Mouse (Mus musculus): ENCODE measurements around the gene Pfas. TPM values are rescaled to one million over a fixed set of nuclear protein-coding genes. Genes with fewer than 3 reads are reported as not detected.
"Not testable (repeated sequence)": the region's sequence is repeated elsewhere in the genome, so short reads cannot be mapped to it uniquely, and the experiment has no call there.

Pfas gene
- polyA plus RNA-seq, 1 experiment from 2014 or later: 25.7 TPM

GRCm38 (mm10) chr11:68946806-68947440 is 61.3 kb downstream of the Pfas start:
- no peaks in the 10 kb centered on the region for H3K36me3 ChIP-seq
- H3K4me2 ChIP-seq (replicated peaks): peak overlapping the region; percentile 50
- peak overlapping the region; percentile 74 for H3K27ac ChIP-seq
- peak; percentile 75 for ATAC-seq
- peak overlapping the region; percentile 41 for H3K4me3 ChIP-seq (replicated peaks)
- no peaks in the 10 kb centered on the region for H3K9me3 ChIP-seq
- H3K27me3 ChIP-seq: peaks cover 27% of the 10 kb centered on the region
- WGBS: 13% methylated on average over 16 of the region's 16 CpGs
- H3K9ac ChIP-seq (replicated peaks): peak overlapping the region; percentile 57
- 0 out of 2 replicates have a peak, but pooled peaks cover 8% of the 10 kb centered on the region for H3K4me1 ChIP-seq (replicated peaks)

- Histone ChIP-seq H3K4me2 (replicated peaks) (peak overlapping the region; percentile 50), H3K4me3 (replicated peaks) (peak overlapping the region; percentile 41)
- WGBS: 93% methylated on average over 4 of the region's 4 CpGs
These were observed 62.3 kb downstream of the Pfas start for GRCm38 (mm10) chr11:68946001-68946400.

GRCm38 (mm10) chr11:68945245-68945644 is 63.0 kb downstream of the Pfas start:
- WGBS: 71% methylated on average over 2 of the region's 2 CpGs
- no peaks in the 10 kb centered on the region for H3K36me3 ChIP-seq
- H3K4me1 ChIP-seq (replicated peaks): peaks cover 13% of the 10 kb centered on the region
- H3K9ac ChIP-seq (replicated peaks): no peak overlapping the region
- ATAC-seq: no peak
- H3K27me3 ChIP-seq: 0 out of 2 replicates have a peak, but pooled peaks cover 15% of the 10 kb centered on the region
- H3K4me2 ChIP-seq (replicated peaks): no peak overlapping the region
- no peak overlapping the region for H3K4me3 ChIP-seq (replicated peaks)
- H3K27ac ChIP-seq: no peak overlapping the region
- no peaks in the 10 kb centered on the region for H3K9me3 ChIP-seq

More at GRCm38 (mm10) chr11:68946001-68946400, 62.3 kb downstream of the Pfas start:
- H3K27me3 ChIP-seq: peaks cover 18% of the 10 kb centered on the region; the same call in 1 of the 2 replicates
- H3K9me3 ChIP-seq: no peaks in the 10 kb centered on the region
- no peak overlapping the region for H3K9ac ChIP-seq (replicated peaks)
- ATAC-seq: no peak
- H3K27ac ChIP-seq: no peak overlapping the region
- no peaks in the 10 kb centered on the region for H3K36me3 ChIP-seq
- H3K4me1 ChIP-seq (replicated peaks): 0 out of 2 replicates have a peak, but pooled peaks cover 8% of the 10 kb centered on the region

GRCm38 (mm10) chr11:68942731-68943130 is 65.5 kb downstream of the Pfas start:
- ATAC-seq: no peak
- Histone ChIP-seq H3K4me1 (replicated peaks) (peaks cover 20% of the 10 kb centered on the region), H3K27ac (no peak overlapping the region), H3K4me2 (replicated peaks) (no peak overlapping the region), H3K27me3 (0 out of 2 replicates have a peak, but pooled peaks cover 14% of the 10 kb centered on the region), H3K36me3 (no peaks in the 10 kb centered on the region), H3K9me3 (no peaks in the 10 kb centered on the region), H3K9ac (replicated peaks) (no peak overlapping the region), H3K4me3 (replicated peaks) (no peak overlapping the region)
- WGBS: 91% methylated on average over 8 of the region's 8 CpGs

GRCm38 (mm10) chr11:68940516-68940915 is 67.7 kb downstream of the Pfas start:
- Histone ChIP-seq H3K36me3 (no peaks in the 10 kb centered on the region), H3K4me1 (replicated peaks) (peaks cover 12% of the 10 kb centered on the region), H3K27me3 (no peaks in the 10 kb centered on the region), H3K4me3 (replicated peaks) (peak overlapping the region; percentile 50), H3K9ac (replicated peaks) (peak overlapping the region; percentile 68), H3K27ac (no peak overlapping the region), H3K4me2 (replicated peaks) (peak overlapping the region; percentile 64), H3K9me3 (no peaks in the 10 kb centered on the region)
- ATAC-seq: no peak
- WGBS: 61% methylated on average over 4 of the region's 4 CpGs

- ATAC-seq: peak; percentile 100
- H3K4me3 ChIP-seq (replicated peaks): peak overlapping the region; percentile 50
- peak overlapping the region; percentile 68 for H3K9ac ChIP-seq (replicated peaks)
- peak overlapping the region; percentile 64 for H3K4me2 ChIP-seq (replicated peaks)
- peaks cover 12% of the 10 kb centered on the region for H3K4me1 ChIP-seq (replicated peaks)
- 3% methylated on average over 16 of the region's 16 CpGs for whole genome bisulfite sequencing
- H3K27me3 ChIP-seq: no peaks in the 10 kb centered on the region
- H3K36me3 ChIP-seq: no peaks in the 10 kb centered on the region
- H3K27ac ChIP-seq: peak overlapping the region; percentile 79
- no peaks in the 10 kb centered on the region for H3K9me3 ChIP-seq
These were observed 68.6 kb downstream of the Pfas start for GRCm38 (mm10) chr11:68939451-68940304.

- H3K4me1 ChIP-seq (replicated peaks): peaks cover 15% of the 10 kb centered on the region
- not testable (repeated sequence) for H3K36me3 ChIP-seq; H3K27me3 ChIP-seq; H3K4me2 ChIP-seq (replicated peaks); H3K4me3 ChIP-seq (replicated peaks); H3K27ac ChIP-seq; H3K9me3 ChIP-seq; H3K9ac ChIP-seq (replicated peaks); ATAC-seq
- WGBS: 90% methylated on average over 4 of the region's 4 CpGs
These were observed 71.3 kb downstream of the Pfas start for GRCm38 (mm10) chr11:68936951-68937350.

Small RNA genes within 50 kb of the gene (microRNA-seq; reads per million reads assigned to microRNA genes)
- gene Mir3062: 12.6 reads per million, percentile 30 among the genes with 10 or more reads in this experiment

Other genes starting within 250 kb of the Pfas start
- 79.9 and 80.8 TPM in 2 replicates for gene Ndel1, start 136.6 kb downstream of the Pfas start, polyA plus RNA-seq (2015; fragmentation: Nextera tagmentation; extraction: Ambion mirVana)
- gene Rnf222, start 119.9 kb downstream of the Pfas start, polyA plus RNA-seq (2015; fragmentation: Nextera tagmentation; extraction: Ambion mirVana): 0.04 and 0.05 TPM in 2 replicates
- 718 and 727 TPM in 2 replicates for gene Rpl26, start 106.9 kb downstream of the Pfas start, polyA plus RNA-seq (2015; fragmentation: Nextera tagmentation; extraction: Ambion mirVana)
- 0.57 and 0.73 TPM in 2 replicates for gene Odf4, start 81.4 kb downstream of the Pfas start, polyA plus RNA-seq (2015; fragmentation: Nextera tagmentation; extraction: Ambion mirVana)
- 12.1 and 13.6 TPM in 2 replicates for gene Arhgef15, start 51.0 kb downstream of the Pfas start, polyA plus RNA-seq (2015; fragmentation: Nextera tagmentation; extraction: Ambion mirVana)
- 1.2 and 1.3 TPM in 2 replicates for gene Slc25a35, start 40.3 kb downstream of the Pfas start, polyA plus RNA-seq (2015; fragmentation: Nextera tagmentation; extraction: Ambion mirVana)
- gene Rangrf, start 33.3 kb downstream of the Pfas start, polyA plus RNA-seq (2015; fragmentation: Nextera tagmentation; extraction: Ambion mirVana): 30.4 and 31.6 TPM in 2 replicates
- gene Ctc1, start 7.5 kb upstream of the Pfas start, polyA plus RNA-seq (2015; fragmentation: Nextera tagmentation; extraction: Ambion mirVana): 51.2 and 58.8 TPM in 2 replicates
- 61.3 and 62.6 TPM in 2 replicates for gene Aurkb, start 37.2 kb upstream of the Pfas start, polyA plus RNA-seq (2015; fragmentation: Nextera tagmentation; extraction: Ambion mirVana)
- 11.3 and 13.5 TPM in 2 replicates for gene Borcs6, start 51.3 kb upstream of the Pfas start, polyA plus RNA-seq (2015; fragmentation: Nextera tagmentation; extraction: Ambion mirVana)
- gene Tmem107, start 62.3 kb upstream of the Pfas start, polyA plus RNA-seq (2015; fragmentation: Nextera tagmentation; extraction: Ambion mirVana): 31.7 and 42.5 TPM in 2 replicates
- 175 and 188 TPM in 2 replicates for gene Vamp2, start 80.0 kb upstream of the Pfas start, polyA plus RNA-seq (2015; fragmentation: Nextera tagmentation; extraction: Ambion mirVana)
- gene Per1, start 86.8 kb upstream of the Pfas start, polyA plus RNA-seq (2015; fragmentation: Nextera tagmentation; extraction: Ambion mirVana): 8.6 and 10.5 TPM in 2 replicates
- gene Hes7, start 111.9 kb upstream of the Pfas start, polyA plus RNA-seq (2015; fragmentation: Nextera tagmentation; extraction: Ambion mirVana): 0.10 and 0.26 TPM in 2 replicates
- 0.28 TPM in 1 of 2 replicates, not detected in the other for gene 9130213A22Rik, start 114.1 kb upstream of the Pfas start, polyA plus RNA-seq (2015; fragmentation: Nextera tagmentation; extraction: Ambion mirVana)
- gene Aloxe3, start 117.4 kb upstream of the Pfas start, polyA plus RNA-seq (2015; fragmentation: Nextera tagmentation; extraction: Ambion mirVana): 0.39 and 0.43 TPM in 2 replicates
- 0.13 TPM in 1 of 2 replicates, not detected in the other for gene Alox12b, start 148.5 kb upstream of the Pfas start, polyA plus RNA-seq (2015; fragmentation: Nextera tagmentation; extraction: Ambion mirVana)
- gene Alox8, start 189.4 kb upstream of the Pfas start, polyA plus RNA-seq (2015; fragmentation: Nextera tagmentation; extraction: Ambion mirVana): 0.06 and 0.07 TPM in 2 replicates
- 0.32 and 0.42 TPM in 2 replicates for gene Gucy2e, start 228.6 kb upstream of the Pfas start, polyA plus RNA-seq (2015; fragmentation: Nextera tagmentation; extraction: Ambion mirVana)